Mouse (Mus musculus): Measurements from ENCODE around the gene Tmem231.

GRCm38 (mm10) chr8:111961330-111961729 lies 27.6 kb upstream of the Tmem231 start:
- TF ChIP-seq CTCF (IDR thresholded peaks at IDR 0.05; ENCODE audit: low read depth), result no peak
- TF ChIP-seq EP300 (IDR thresholded peaks at IDR 0.05; ENCODE audit: low read depth), result no peak

All from heart, postnatal 0 days (tissue).